Mouse (Mus musculus): ENCODE measurements around the gene Tbx19. TPM values are rescaled to one million over a fixed set of nuclear protein-coding genes. Genes with fewer than 3 reads are reported as not detected.

Gene Tbx19
- total and polyA plus RNA-seq, 3 experiments = 0.04 to 0.66 (median 0.44) TPM

DNA sequence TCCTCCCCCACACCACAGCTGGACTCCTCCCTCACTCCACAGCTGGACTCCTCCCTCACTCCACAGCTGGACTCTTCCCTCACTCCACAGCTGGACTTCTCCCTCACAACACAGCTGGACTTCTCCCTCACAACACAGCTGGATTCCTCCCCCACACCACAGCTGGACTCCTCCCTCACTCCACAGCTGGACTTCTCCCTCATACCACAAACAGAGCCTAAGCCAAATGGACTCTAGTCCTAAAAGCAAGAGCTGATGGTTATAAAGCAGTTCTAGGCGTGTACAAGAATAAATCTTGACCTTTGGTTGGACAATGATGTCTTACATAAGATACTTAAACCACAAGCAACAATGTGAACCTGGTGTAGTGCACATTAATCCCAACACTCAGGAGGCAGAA, 38.4 kb upstream of the Tbx19 start:
- Histone ChIP-seq H3K27me3 (replicated peaks) (no peaks in the 10 kb centered on the region), H3K27ac (ENCODE audit: insufficient read depth, low read depth) (no peak overlapping the region), H3K36me3 (replicated peaks in 1 of 2; ENCODE audit: control insufficient read depth in 1 of 2, insufficient read depth in 1 of 2, low read length in 1 of 2) (no peaks in the 10 kb centered on the region), H3K79me2 (replicated peaks; ENCODE audit: control insufficient read depth, extremely low read depth, insufficient read depth, poor library complexity, severe bottlenecking) (peaks cover under 1% of the 10 kb centered on the region; the same call in 1 of the 2 replicates), H3K4me1 (ENCODE audit: control insufficient read depth in 1 of 2, insufficient read depth in 2 of 2) (peaks cover 14 to 54% of the 10 kb centered on the region in 2 experiments), H3K9ac (ENCODE audit: insufficient read depth, low read depth) (no peak overlapping the region), H3K4me3 (replicated peaks in 1 of 3; ENCODE audit: low read depth in 2 of 3, low read length in 2 of 3, poor library complexity in 1 of 3) (no peak overlapping the region), H3K9me3 (replicated peaks; ENCODE audit: low read length) (no peaks in the 10 kb centered on the region), H3K4me2 (ENCODE audit: insufficient read depth, low read depth, poor library complexity, severe bottlenecking) (no peak overlapping the region)
- in situ Hi-C loops (cut with MboI; ENCODE audit: low pct_ligation_motif_present, low pct_unique_long_range_greater_than_20kb, low sequenced_read_pairs) (no loop called here), dilution Hi-C loops (cut with MboI; ENCODE audit: extremely low pct_ligation_motif_present, extremely low pct_unique_long_range_greater_than_20kb, low sequenced_read_pairs) (no loop called here)
- TF ChIP-seq UBTF (IDR thresholded peaks at IDR 0.05; ENCODE audit: low read depth, low read length) (no peak), TCF12 (IDR thresholded peaks at IDR 0.05; ENCODE audit: low read depth, low read length) (peak; percentile 94)
- DNase-seq (ENCODE audit: extremely low read depth) = no peak

DNA sequence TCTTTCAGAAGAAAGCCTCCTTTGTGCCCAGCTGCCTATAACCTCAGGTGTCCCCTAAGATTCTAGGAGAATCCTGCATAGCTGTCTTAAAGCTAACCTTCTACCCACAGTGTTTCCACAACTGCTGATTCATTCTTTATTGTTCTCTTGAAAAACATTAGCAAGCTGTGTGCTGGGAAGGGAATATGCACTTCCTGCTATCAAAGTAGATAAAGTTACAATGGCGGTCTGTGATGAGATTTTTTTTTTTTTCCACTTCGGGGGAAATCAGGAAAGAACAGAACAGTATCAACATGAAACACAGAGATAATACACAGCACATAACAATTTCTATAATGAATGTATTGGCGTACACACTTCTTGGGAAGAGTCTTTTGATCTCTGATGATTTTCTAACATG, 37.3 kb upstream of the Tbx19 start:
- no peaks in the 10 kb centered on the region for H3K9me3 ChIP-seq (replicated peaks; ENCODE audit: low read length)
- in situ Hi-C loops (cut with MboI; ENCODE audit: low pct_ligation_motif_present, low pct_unique_long_range_greater_than_20kb, low sequenced_read_pairs) = no loop called here
- H3K4me3 ChIP-seq (replicated peaks in 1 of 3; ENCODE audit: low read depth in 2 of 3, low read length in 2 of 3, poor library complexity in 1 of 3) = no peak overlapping the region

DNA sequence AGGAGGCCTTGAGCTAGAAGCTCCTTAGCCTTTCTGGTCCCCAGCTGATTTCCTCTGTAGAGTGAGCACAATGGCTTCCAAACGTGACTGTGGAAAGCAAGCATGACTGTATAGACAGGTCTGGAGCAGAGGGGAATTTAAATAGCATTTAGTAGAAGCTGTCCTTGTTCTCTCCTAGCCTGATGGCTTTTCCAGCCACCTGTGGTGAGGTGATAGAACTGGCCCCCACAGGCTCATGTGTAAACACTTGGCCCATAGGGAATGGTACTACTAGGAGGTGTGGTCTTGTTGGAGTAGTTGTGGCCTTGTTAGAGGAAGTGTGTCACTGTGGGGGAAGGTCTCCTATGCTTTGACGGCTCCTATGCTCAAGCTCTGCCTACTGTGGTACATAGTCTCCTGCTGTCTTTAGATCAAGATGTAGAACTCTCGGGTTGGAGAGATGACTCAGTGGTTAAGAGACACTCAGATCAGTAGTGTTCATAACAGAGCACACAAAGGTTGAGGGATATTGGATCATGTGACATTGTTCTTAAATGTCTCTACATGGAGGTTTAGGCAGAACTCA, 34.9 kb upstream of the Tbx19 start:
- no peak overlapping the region for H3K9ac ChIP-seq (ENCODE audit: insufficient read depth, low read depth)
- in situ Hi-C loops (cut with MboI; ENCODE audit: low pct_ligation_motif_present, low pct_unique_long_range_greater_than_20kb, low sequenced_read_pairs) = no loop called here
- peaks cover 2 to 7% of the 10 kb centered on the region in 2 experiments for H3K36me3 ChIP-seq (replicated peaks in 1 of 2; ENCODE audit: control insufficient read depth in 1 of 2, insufficient read depth in 1 of 2, low read length in 1 of 2)
- H3K4me1 ChIP-seq (ENCODE audit: control insufficient read depth in 1 of 2, insufficient read depth in 2 of 2) = peaks cover 14 to 33% of the 10 kb centered on the region in 2 experiments
- TF ChIP-seq JUN (IDR thresholded peaks at IDR 0.05; ENCODE audit: insufficient read depth, low read depth, low read length) = no peak
- TF ChIP-seq USF2 (conservative IDR thresholded peaks at IDR 0.05; ENCODE audit: low read depth, low read length) = 0 out of 2 replicates have a peak, but pooled peaks have one; percentile 16
- 0 out of 2 replicates have a peak, but pooled peaks have one; percentile 20 for TF ChIP-seq ETS1 (conservative IDR thresholded peaks at IDR 0.05; ENCODE audit: low read depth, low read length)
- no peak for TF ChIP-seq SIN3A (IDR thresholded peaks at IDR 0.05; ENCODE audit: low read length)
- TF ChIP-seq MAX (IDR thresholded peaks at IDR 0.05; ENCODE audit: low read length) = 0 out of 2 replicates have a peak, but pooled peaks have one; percentile 32
- no peak; the same call in 1 of the 2 replicates for TF ChIP-seq HCFC1 (IDR thresholded peaks at IDR 0.05; ENCODE audit: low read depth, low read length)
- no peak for TF ChIP-seq E2F4 (IDR thresholded peaks at IDR 0.05; ENCODE audit: insufficient replicate concordance, low read depth, low read length)
- TF ChIP-seq ZMIZ1 (IDR thresholded peaks at IDR 0.05; ENCODE audit: low read depth, low read length) = no peak
- no peak for TF ChIP-seq MXI1 (IDR thresholded peaks at IDR 0.05; ENCODE audit: low read depth, low read length)
- no peak for TF ChIP-seq MAFK (IDR thresholded peaks at IDR 0.05; ENCODE audit: insufficient replicate concordance, low read length)
- TF ChIP-seq POLR2AphosphoS2 (IDR thresholded peaks at IDR 0.05; ENCODE audit: low read depth, low read length) = no peak
- no peak for TF ChIP-seq POLR2A (IDR thresholded peaks at IDR 0.05; ENCODE audit: low read depth, low read length)
- TF ChIP-seq NRF1 (IDR thresholded peaks at IDR 0.05; ENCODE audit: low read depth, low read length) = no peak
- TF ChIP-seq MAZ (IDR thresholded peaks at IDR 0.05; ENCODE audit: low read depth, low read length) = no peak
- no peaks in the 10 kb centered on the region for H3K9me3 ChIP-seq (replicated peaks; ENCODE audit: low read length)
- dilution Hi-C loops (cut with MboI; ENCODE audit: extremely low pct_ligation_motif_present, extremely low pct_unique_long_range_greater_than_20kb, low sequenced_read_pairs) = no loop called here
- peak overlapping the region; percentile 58 for H3K27ac ChIP-seq (ENCODE audit: insufficient read depth, low read depth)
- H3K4me3 ChIP-seq (replicated peaks in 1 of 3; ENCODE audit: low read depth in 2 of 3, low read length in 2 of 3, poor library complexity in 1 of 3) = no peak overlapping the region
- peaks cover 22% of the 10 kb centered on the region for H3K79me2 ChIP-seq (replicated peaks; ENCODE audit: control insufficient read depth, extremely low read depth, insufficient read depth, poor library complexity, severe bottlenecking)
- peak; percentile 69 for DNase-seq (ENCODE audit: extremely low read depth)
- no peaks in the 10 kb centered on the region for H3K27me3 ChIP-seq (replicated peaks)
- 0 out of 2 replicates have a peak overlapping the region, but pooled peaks have one; percentile 24 for H3K4me2 ChIP-seq (ENCODE audit: insufficient read depth, low read depth, poor library complexity, severe bottlenecking)

More for the DNA sequence above, 37.3 kb upstream of the Tbx19 start:
- TF ChIP-seq CHD2 (IDR thresholded peaks at IDR 0.05; ENCODE audit: low read length) (no peak), ELF1 (IDR thresholded peaks at IDR 0.05; ENCODE audit: low read depth, low read length) (no peak), IRF4 (IDR thresholded peaks at IDR 0.05; ENCODE audit: low read depth, low read length) (no peak), MAZ (IDR thresholded peaks at IDR 0.05; ENCODE audit: low read depth, low read length) (no peak), RAD21 (IDR thresholded peaks at IDR 0.05; ENCODE audit: low read depth, low read length) (no peak), ZC3H11A (IDR thresholded peaks at IDR 0.05; ENCODE audit: low read depth, low read length) (no peak), KAT2A (IDR thresholded peaks at IDR 0.05; ENCODE audit: insufficient replicate concordance, low read length) (no peak), MAX (IDR thresholded peaks at IDR 0.05; ENCODE audit: low read length) (no peak), JUND (conservative IDR thresholded peaks at IDR 0.05; ENCODE audit: low read depth, low read length) (no peak), TBP (conservative IDR thresholded peaks at IDR 0.05; ENCODE audit: low read depth, low read length) (no peak), USF2 (conservative IDR thresholded peaks at IDR 0.05; ENCODE audit: low read depth, low read length) (no peak), POLR2AphosphoS2 (IDR thresholded peaks at IDR 0.05; ENCODE audit: low read depth, low read length) (no peak), E2F4 (IDR thresholded peaks at IDR 0.05; ENCODE audit: insufficient replicate concordance, low read depth, low read length) (no peak), MEF2A (IDR thresholded peaks at IDR 0.05; ENCODE audit: borderline replicate concordance, low read depth, low read length) (no peak)
- DNase-seq (ENCODE audit: extremely low read depth) = no peak
- Histone ChIP-seq H3K9ac (ENCODE audit: insufficient read depth, low read depth) (no peak overlapping the region), H3K36me3 (replicated peaks in 1 of 2; ENCODE audit: control insufficient read depth in 1 of 2, insufficient read depth in 1 of 2, low read length in 1 of 2) (no peaks in the 10 kb centered on the region), H3K27me3 (replicated peaks) (no peaks in the 10 kb centered on the region), H3K4me1 (ENCODE audit: control insufficient read depth in 1 of 2, insufficient read depth in 2 of 2) (peaks cover 14 to 43% of the 10 kb centered on the region in 2 experiments), H3K27ac (ENCODE audit: insufficient read depth, low read depth) (no peak overlapping the region), H3K4me2 (ENCODE audit: insufficient read depth, low read depth, poor library complexity, severe bottlenecking) (no peak overlapping the region), H3K79me2 (replicated peaks; ENCODE audit: control insufficient read depth, extremely low read depth, insufficient read depth, poor library complexity, severe bottlenecking) (peaks cover 10% of the 10 kb centered on the region)
- dilution Hi-C loops (cut with MboI; ENCODE audit: extremely low pct_ligation_motif_present, extremely low pct_unique_long_range_greater_than_20kb, low sequenced_read_pairs) = no loop called here
